Mouse (Mus musculus): ENCODE data around the gene Cdk8. TPM values are rescaled to one million over a fixed set of nuclear protein-coding genes. Genes with fewer than 3 reads are reported as not detected.
A peak's percentile ranks its signal among the peaks of the same experiment; 100 is the strongest.

The Cdk8 gene
- polyA plus RNA-seq, 1 experiment from 2014 or later = 8.4 TPM

DNA sequence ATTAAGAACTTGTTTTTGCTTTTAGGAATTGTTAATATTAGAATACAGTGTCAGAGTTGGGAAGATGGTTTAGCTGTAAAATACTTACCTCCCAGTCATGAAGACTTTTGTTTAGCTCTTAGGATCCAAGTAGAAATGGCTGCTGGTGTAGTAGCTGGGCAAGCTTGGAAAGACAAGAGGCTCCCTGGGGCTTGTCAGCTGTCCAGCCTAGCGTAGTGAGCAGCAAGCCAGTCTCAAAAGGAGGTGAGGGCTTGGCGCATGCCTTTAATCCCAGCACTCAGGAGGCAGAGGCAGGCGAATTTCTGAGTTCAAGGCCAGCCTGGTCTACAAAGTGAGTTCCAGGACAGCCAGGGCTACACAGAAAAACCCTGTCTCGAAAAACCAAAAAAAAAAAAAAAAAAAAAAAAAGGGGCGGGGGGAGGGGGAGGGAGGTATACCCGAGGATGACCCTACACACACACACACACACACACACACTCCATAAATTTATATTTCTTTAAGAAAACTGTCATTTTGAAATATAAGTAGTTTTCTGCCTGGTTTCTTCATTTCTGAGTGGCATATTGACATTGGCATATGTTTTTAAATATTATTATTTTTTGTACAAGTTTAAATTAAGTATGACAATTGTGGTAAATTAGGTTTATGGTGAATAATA is 35.0 kb downstream of the Cdk8 start:
- no peaks in the 10 kb centered on the region for H3K4me1 ChIP-seq (replicated peaks; ENCODE audit: control insufficient read depth, insufficient read depth, low read length)
- H3K9ac ChIP-seq (ENCODE audit: low read length) = no peak overlapping the region
- no peak for ATAC-seq (ENCODE audit: low read depth)
- peaks cover 6% of the 10 kb centered on the region; the same call in 1 of the 2 replicates for H3K36me3 ChIP-seq (ENCODE audit: control insufficient read depth, insufficient read depth, low read length)
- H3K9me3 ChIP-seq (ENCODE audit: control insufficient read depth, low read length) = no peaks in the 10 kb centered on the region
- no peak overlapping the region for H3K27ac ChIP-seq (ENCODE audit: low read length)
- H3K4me3 ChIP-seq (ENCODE audit: low read length) = no peak overlapping the region
- 88% methylated on average over 4 of the region's 6 CpGs for WGBS
- no peaks in the 10 kb centered on the region for H3K27me3 ChIP-seq (ENCODE audit: control insufficient read depth, insufficient read depth, low read depth, low read length)
- H3K4me2 ChIP-seq (ENCODE audit: low read depth, low read length) = no peak overlapping the region

DNA sequence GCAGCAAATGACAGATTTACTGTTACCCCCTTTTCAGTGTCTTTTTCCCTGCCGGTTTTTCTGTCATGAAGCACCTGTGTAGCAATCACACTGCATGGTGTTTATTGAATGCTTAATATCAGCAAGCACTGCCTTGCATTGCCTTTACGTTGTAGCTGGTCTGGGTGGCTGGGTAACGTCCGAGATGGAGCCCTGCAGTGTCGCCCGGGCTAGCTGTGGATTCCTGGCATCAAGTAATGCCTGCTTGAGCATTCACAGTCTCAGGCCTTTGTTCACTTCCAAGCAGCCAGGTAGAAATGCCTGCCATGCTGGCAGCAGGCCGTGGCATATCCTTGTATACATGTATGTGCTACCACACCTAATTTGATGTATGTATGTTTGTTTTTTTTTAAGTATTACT is 36.7 kb downstream of the Cdk8 start:
- Histone ChIP-seq H3K36me3 (ENCODE audit: control insufficient read depth, insufficient read depth, low read length) (0 out of 2 replicates have a peak, but pooled peaks cover 6% of the 10 kb centered on the region), H3K27me3 (ENCODE audit: control insufficient read depth, insufficient read depth, low read depth, low read length) (no peaks in the 10 kb centered on the region), H3K4me3 (ENCODE audit: low read length) (no peak overlapping the region), H3K9ac (ENCODE audit: low read length) (no peak overlapping the region), H3K27ac (ENCODE audit: low read length) (no peak overlapping the region), H3K4me1 (replicated peaks; ENCODE audit: control insufficient read depth, insufficient read depth, low read length) (no peaks in the 10 kb centered on the region), H3K4me2 (ENCODE audit: low read depth, low read length) (no peak overlapping the region), H3K9me3 (ENCODE audit: control insufficient read depth, low read length) (no peaks in the 10 kb centered on the region)
- WGBS = 84% methylated on average over 7 of the region's 7 CpGs
- ATAC-seq (ENCODE audit: low read depth) = no peak

DNA sequence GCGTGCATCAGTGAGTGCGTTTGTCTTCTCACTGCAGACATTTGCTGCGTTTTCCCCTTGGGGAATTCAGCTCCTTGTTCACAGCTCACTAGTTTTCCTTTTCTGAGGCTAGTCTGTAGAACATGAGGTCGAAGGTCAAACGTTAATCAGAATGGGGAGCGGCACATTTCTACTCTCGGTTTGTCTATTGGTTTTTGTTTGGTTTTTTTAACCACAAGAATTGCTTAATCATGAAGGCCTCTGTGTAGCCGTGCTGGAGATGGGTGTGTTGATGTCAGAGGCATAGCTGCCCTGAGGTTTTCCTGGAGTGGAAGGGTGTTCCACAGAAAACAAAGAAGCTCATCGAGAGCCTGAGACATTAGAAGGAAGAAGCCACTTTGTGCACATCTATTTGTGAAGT is 39.6 kb downstream of the Cdk8 start:
- no peaks in the 10 kb centered on the region for H3K9me3 ChIP-seq (ENCODE audit: control insufficient read depth, low read length)
- H3K4me1 ChIP-seq (replicated peaks; ENCODE audit: control insufficient read depth, insufficient read depth, low read length) = no peaks in the 10 kb centered on the region
- no peak overlapping the region for H3K4me3 ChIP-seq (ENCODE audit: low read length)
- no peak overlapping the region for H3K4me2 ChIP-seq (ENCODE audit: low read depth, low read length)
- no peak overlapping the region for H3K27ac ChIP-seq (ENCODE audit: low read length)
- H3K9ac ChIP-seq (ENCODE audit: low read length) = no peak overlapping the region
- no peak for ATAC-seq (ENCODE audit: low read depth)
- H3K36me3 ChIP-seq (ENCODE audit: control insufficient read depth, insufficient read depth, low read length) = 0 out of 2 replicates have a peak, but pooled peaks cover 6% of the 10 kb centered on the region
- H3K27me3 ChIP-seq (ENCODE audit: control insufficient read depth, insufficient read depth, low read depth, low read length) = no peaks in the 10 kb centered on the region
- 79% methylated on average over 9 of the region's 9 CpGs for WGBS

DNA sequence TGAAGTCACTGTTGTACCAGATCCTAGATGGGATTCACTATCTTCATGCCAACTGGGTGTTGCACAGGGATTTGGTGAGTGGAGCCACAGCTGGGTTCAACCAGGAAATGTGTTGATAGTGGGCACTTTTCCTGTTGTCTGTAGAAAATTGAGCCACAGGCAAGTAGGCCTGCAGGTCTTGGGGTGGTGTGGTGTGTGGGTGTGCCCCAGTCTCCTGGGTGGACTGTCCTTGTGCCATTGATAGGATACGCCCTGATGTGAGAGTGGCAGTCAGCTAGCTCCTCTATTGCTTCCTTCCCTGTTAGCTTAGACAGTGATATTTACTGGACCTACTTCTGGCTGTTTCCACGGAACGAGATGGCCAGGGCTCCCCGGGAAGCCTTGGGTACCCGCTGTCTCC is 40.6 kb downstream of the Cdk8 start:
- Histone ChIP-seq H3K4me2 (ENCODE audit: low read depth, low read length) (no peak overlapping the region), H3K9me3 (ENCODE audit: control insufficient read depth, low read length) (no peaks in the 10 kb centered on the region), H3K9ac (ENCODE audit: low read length) (no peak overlapping the region), H3K4me3 (ENCODE audit: low read length) (no peak overlapping the region), H3K27me3 (ENCODE audit: control insufficient read depth, insufficient read depth, low read depth, low read length) (no peaks in the 10 kb centered on the region), H3K4me1 (replicated peaks; ENCODE audit: control insufficient read depth, insufficient read depth, low read length) (no peaks in the 10 kb centered on the region), H3K27ac (ENCODE audit: low read length) (no peak overlapping the region), H3K36me3 (ENCODE audit: control insufficient read depth, insufficient read depth, low read length) (0 out of 2 replicates have a peak, but pooled peaks cover 6% of the 10 kb centered on the region)
- no peak for ATAC-seq (ENCODE audit: low read depth)
- WGBS = 94% methylated on average over 5 of the region's 5 CpGs

DNA sequence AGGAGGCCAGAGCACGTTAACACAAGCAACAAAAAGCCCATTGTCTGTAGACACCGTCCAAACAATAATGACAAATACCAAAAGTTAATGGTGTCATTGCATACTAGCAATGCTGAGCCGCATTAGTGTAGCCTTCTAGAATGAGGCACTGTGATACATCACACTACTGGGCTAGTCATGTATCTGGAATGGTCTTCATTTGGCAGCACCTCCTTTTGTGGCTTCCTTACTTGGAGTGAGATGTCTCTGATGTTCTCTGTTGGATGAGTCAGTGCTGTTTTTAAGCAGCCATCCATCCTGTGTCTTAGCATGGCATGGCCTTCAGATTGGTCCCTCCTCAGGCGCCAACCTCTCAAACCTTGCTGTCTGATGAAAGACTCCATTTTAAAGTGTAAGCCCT is 42.1 kb downstream of the Cdk8 start:
- no peaks in the 10 kb centered on the region for H3K9me3 ChIP-seq (ENCODE audit: control insufficient read depth, low read length)
- H3K27ac ChIP-seq (ENCODE audit: low read length) = peak overlapping the region; percentile 1; the same call in 1 of the 2 replicates
- 82% methylated on average over 4 of the region's 4 CpGs for WGBS
- no peak overlapping the region for H3K9ac ChIP-seq (ENCODE audit: low read length)
- no peak overlapping the region for H3K4me3 ChIP-seq (ENCODE audit: low read length)
- 0 out of 2 replicates have a peak, but pooled peaks cover 6% of the 10 kb centered on the region for H3K36me3 ChIP-seq (ENCODE audit: control insufficient read depth, insufficient read depth, low read length)
- no peak overlapping the region for H3K4me2 ChIP-seq (ENCODE audit: low read depth, low read length)
- H3K4me1 ChIP-seq (replicated peaks; ENCODE audit: control insufficient read depth, insufficient read depth, low read length) = no peaks in the 10 kb centered on the region
- no peaks in the 10 kb centered on the region for H3K27me3 ChIP-seq (ENCODE audit: control insufficient read depth, insufficient read depth, low read depth, low read length)
- ATAC-seq (ENCODE audit: low read depth) = no peak

DNA sequence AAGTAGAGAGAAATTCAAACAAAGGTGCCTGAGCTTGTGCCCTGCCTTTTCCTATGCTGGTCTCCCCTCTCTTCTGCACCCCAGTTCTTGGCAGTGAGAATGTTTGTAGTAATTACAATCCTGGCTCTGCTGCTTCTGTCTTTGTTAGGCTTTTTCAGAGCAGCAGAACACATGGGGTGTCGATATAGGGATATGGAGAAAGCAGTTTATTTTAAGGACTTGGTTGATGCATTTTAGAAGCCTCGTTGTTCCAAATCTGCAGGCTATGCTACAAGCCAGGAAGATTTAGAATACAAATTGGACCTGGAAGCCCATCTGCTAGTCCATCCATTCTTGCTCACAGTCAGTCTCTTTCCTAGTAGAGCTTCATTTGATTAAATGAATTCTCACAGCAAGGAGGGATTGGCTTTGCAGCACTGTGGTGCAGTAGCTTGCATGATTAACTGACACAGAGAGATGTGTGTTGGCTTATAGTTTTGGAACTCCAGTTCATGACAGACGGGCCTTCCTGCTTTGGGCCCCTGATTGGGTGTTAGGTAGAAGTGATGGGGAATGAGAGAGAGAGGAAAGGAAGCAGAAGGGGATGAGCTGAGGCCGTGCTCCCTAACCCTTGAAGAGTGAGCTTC is 43.5 kb downstream of the Cdk8 start:
- 81% methylated on average over 4 of the region's 4 CpGs for WGBS
- Histone ChIP-seq H3K4me1 (replicated peaks; ENCODE audit: control insufficient read depth, insufficient read depth, low read length) (no peaks in the 10 kb centered on the region), H3K9me3 (ENCODE audit: control insufficient read depth, low read length) (no peaks in the 10 kb centered on the region), H3K4me2 (ENCODE audit: low read depth, low read length) (no peak overlapping the region), H3K9ac (ENCODE audit: low read length) (no peak overlapping the region), H3K36me3 (ENCODE audit: control insufficient read depth, insufficient read depth, low read length) (peaks cover 4% of the 10 kb centered on the region; the same call in 1 of the 2 replicates), H3K27me3 (ENCODE audit: control insufficient read depth, insufficient read depth, low read depth, low read length) (no peaks in the 10 kb centered on the region), H3K4me3 (ENCODE audit: low read length) (no peak overlapping the region), H3K27ac (ENCODE audit: low read length) (no peak overlapping the region)
- no peak for ATAC-seq (ENCODE audit: low read depth)

DNA sequence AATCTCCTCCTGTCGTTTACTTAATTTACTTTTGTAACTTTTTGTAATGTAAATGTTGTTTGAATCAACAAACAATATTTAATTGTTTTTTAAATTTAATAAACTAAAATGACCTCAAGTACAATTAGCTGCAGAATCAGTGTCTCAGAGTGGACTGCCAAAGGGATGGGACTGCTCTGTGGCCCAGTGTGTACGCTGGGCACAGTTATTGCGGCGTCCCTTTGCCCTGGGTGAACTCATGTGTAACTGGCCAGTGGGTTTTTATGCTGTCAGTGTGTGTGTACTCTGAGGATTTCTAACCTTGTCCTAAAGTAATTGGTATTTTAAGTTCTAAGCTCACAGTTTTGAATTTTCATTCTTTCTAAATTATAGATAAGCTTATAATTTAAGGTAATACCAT is 46.5 kb downstream of the Cdk8 start:
- 87% methylated on average over 4 of the region's 4 CpGs for whole genome bisulfite sequencing
- H3K36me3 ChIP-seq (ENCODE audit: control insufficient read depth, insufficient read depth, low read length) = peaks cover 2% of the 10 kb centered on the region; the same call in 1 of the 2 replicates
- H3K27me3 ChIP-seq (ENCODE audit: control insufficient read depth, insufficient read depth, low read depth, low read length) = no peaks in the 10 kb centered on the region
- no peak overlapping the region for H3K27ac ChIP-seq (ENCODE audit: low read length)
- ATAC-seq (ENCODE audit: low read depth) = no peak
- H3K9ac ChIP-seq (ENCODE audit: low read length) = no peak overlapping the region
- H3K4me2 ChIP-seq (ENCODE audit: low read depth, low read length) = no peak overlapping the region
- no peak overlapping the region for H3K4me3 ChIP-seq (ENCODE audit: low read length)
- no peaks in the 10 kb centered on the region for H3K4me1 ChIP-seq (replicated peaks; ENCODE audit: control insufficient read depth, insufficient read depth, low read length)
- H3K9me3 ChIP-seq (ENCODE audit: control insufficient read depth, low read length) = no peaks in the 10 kb centered on the region

DNA sequence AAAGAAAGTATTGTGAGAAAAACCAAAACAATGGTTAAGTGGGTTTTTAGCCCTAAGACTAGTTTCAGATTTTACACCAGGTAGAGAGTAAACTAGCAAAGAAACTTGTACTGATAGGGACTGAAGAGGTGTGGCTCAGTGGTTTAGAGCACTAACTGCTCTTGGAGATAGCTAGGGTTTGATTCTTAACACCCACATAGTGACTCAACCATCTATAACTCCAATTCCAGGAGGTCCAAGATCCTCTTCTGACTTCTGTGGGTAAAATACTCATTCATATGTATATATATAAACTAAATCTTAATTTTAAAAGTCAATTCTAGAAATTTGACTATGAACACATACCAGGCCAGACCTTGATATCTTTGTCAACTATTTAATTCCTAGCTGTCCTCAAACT is 49.0 kb downstream of the Cdk8 start:
- no peaks in the 10 kb centered on the region for H3K27me3 ChIP-seq (ENCODE audit: control insufficient read depth, insufficient read depth, low read depth, low read length)
- ATAC-seq (ENCODE audit: low read depth) = no peak
- H3K36me3 ChIP-seq (ENCODE audit: control insufficient read depth, insufficient read depth, low read length) = peaks cover 10% of the 10 kb centered on the region; the same call in 1 of the 2 replicates
- H3K9me3 ChIP-seq (ENCODE audit: control insufficient read depth, low read length) = no peaks in the 10 kb centered on the region
- no peaks in the 10 kb centered on the region for H3K4me1 ChIP-seq (replicated peaks; ENCODE audit: control insufficient read depth, insufficient read depth, low read length)
- H3K27ac ChIP-seq (ENCODE audit: low read length) = no peak overlapping the region
- no peak overlapping the region for H3K4me2 ChIP-seq (ENCODE audit: low read depth, low read length)
- H3K9ac ChIP-seq (ENCODE audit: low read length) = no peak overlapping the region
- H3K4me3 ChIP-seq (ENCODE audit: low read length) = no peak overlapping the region

DNA sequence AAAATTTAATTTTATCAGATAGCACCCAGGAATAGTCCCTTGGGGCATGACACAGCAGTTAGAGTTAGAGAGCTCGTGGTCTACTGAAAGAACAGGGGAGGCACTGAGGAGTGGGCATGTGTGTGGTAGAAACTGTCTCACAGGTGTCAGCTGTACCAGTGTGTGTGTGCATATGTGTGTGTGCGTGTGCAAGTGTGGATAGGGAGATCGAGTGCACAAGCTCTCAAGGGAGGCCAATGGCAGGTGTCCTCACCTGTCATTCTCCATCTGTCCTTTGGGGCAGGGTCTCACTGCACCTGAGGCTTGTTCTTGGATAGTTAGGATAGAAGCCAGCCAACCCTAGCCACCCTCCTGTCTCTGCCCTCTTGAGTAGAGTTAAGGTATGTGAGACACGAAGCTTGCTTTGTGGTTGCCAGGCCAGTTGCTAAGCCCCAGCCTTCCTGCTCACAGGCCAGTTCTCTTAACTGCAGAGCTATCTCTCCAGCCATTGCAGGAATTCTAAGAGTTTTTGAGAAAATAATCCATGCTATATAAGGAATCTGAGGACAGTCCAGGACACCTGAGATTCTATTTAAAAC is 50.3 kb downstream of the Cdk8 start:
- 86% methylated on average over 4 of the region's 4 CpGs for WGBS
- no peak overlapping the region for H3K27ac ChIP-seq (ENCODE audit: low read length)
- no peaks in the 10 kb centered on the region for H3K27me3 ChIP-seq (ENCODE audit: control insufficient read depth, insufficient read depth, low read depth, low read length)
- no peak overlapping the region for H3K4me3 ChIP-seq (ENCODE audit: low read length)
- H3K9ac ChIP-seq (ENCODE audit: low read length) = no peak overlapping the region
- H3K4me1 ChIP-seq (replicated peaks; ENCODE audit: control insufficient read depth, insufficient read depth, low read length) = no peaks in the 10 kb centered on the region
- peaks cover 10% of the 10 kb centered on the region; the same call in 1 of the 2 replicates for H3K36me3 ChIP-seq (ENCODE audit: control insufficient read depth, insufficient read depth, low read length)
- H3K9me3 ChIP-seq (ENCODE audit: control insufficient read depth, low read length) = no peaks in the 10 kb centered on the region
- no peak overlapping the region for H3K4me2 ChIP-seq (ENCODE audit: low read depth, low read length)
- ATAC-seq (ENCODE audit: low read depth) = no peak

All from lung, embryonic 16.5 days (tissue).